In the genomic region with DNA sequence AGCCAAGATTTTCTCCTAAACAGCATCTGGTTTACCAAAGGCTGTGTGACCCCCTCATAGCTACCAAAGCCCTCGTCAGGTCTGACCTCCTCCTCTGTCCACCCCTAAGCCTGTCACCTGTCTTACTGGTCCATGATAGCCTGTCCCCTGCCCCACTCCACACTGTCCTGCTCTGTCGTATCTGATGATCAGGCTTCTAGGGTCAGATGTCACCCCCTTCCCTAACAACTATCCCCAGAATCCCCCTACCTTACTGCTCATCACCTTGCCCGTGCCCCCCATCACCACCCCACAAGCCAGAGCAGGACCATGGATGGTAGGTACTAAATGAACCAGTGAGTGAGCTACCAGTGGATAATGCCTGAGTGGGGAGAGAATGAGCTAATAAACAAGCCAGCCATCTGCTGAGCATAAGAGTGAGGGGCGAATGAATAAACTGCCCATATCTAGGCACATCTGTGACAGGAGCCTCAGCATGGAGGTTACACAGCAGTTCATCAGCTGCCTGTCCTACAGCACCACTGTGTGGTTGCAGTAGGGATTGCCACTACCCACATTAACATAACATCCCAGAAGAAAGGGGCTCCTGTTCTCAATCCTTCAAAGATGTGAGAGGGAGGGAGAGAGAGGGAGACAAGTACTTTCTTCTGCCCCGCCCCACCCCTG, we compare ENCODE assay signal across 8 mouse cellular contexts. TPM values are rescaled to one million over a fixed set of nuclear protein-coding genes. Genes with fewer than 3 reads are reported as not detected.
DNase-seq lines count a peak whose midpoint lies in the region; ATAC-seq and TF ChIP-seq lines count a peak whose summit lies in the region.

No protein-coding gene starts in this region.

- intact Hi-C loops in gastrocnemius, adult 2 months (cut with DNase I), result loop anchor here (1.0 kb wide), 1 partner anchor 401 kb away; no protein-coding TSS in a partner anchor

- H3K27me3 ChIP-seq in hindbrain, embryonic 14.5 days (ENCODE audit: control insufficient read depth, insufficient read depth, low read length), result no peaks in the 10 kb centered on the region

- no peak overlapping the region for H3K4me2 ChIP-seq in hindbrain, embryonic 14.5 days (replicated peaks)

- no peak overlapping the region for H3K9ac ChIP-seq in hindbrain, embryonic 14.5 days

- WGBS in bone marrow, adult 2 months, result 36% methylated on average over 5 of the region's 5 CpGs
- 35% methylated on average over 5 of the region's 5 CpGs for WGBS in hindbrain, embryonic 14.5 days

- TF ChIP-seq CTCF in gastrocnemius, adult 2 months (IDR thresholded peaks at IDR 0.05), result peak; percentile 87
- TF ChIP-seq CTCF in bone marrow, adult 2 months (IDR thresholded peaks at IDR 0.05; ENCODE audit: control insufficient read depth, insufficient read depth, low read length), result peak; percentile 95
- TF ChIP-seq CTCF in embryonic fibroblast, embryonic 13.5 days (IDR thresholded peaks at IDR 0.05; ENCODE audit: borderline replicate concordance, insufficient read depth, low read length), result peak; percentile 97

- H3K4me1 ChIP-seq in bone marrow, adult 2 months (ENCODE audit: control insufficient read depth, insufficient read depth, low read length), result no peaks in the 10 kb centered on the region
- no peaks in the 10 kb centered on the region for H3K4me1 ChIP-seq in embryonic fibroblast, embryonic 13.5 days (ENCODE audit: control insufficient read depth, insufficient read depth, low read length)
- H3K4me1 ChIP-seq in hindbrain, embryonic 14.5 days (replicated peaks; ENCODE audit: control insufficient read depth, insufficient read depth, low read length), result no peaks in the 10 kb centered on the region

- H3K9me3 ChIP-seq in hindbrain, embryonic 14.5 days (ENCODE audit: control insufficient read depth, low read length), result no peaks in the 10 kb centered on the region

- H3K36me3 ChIP-seq in hindbrain, embryonic 14.5 days (replicated peaks; ENCODE audit: control insufficient read depth, insufficient read depth), result no peaks in the 10 kb centered on the region

- DNase-seq in gastrocnemius, adult 2 months, result peak; percentile 64
- DNase-seq in gastrocnemius, postnatal 25 days, result no peak
- DNase-seq in hindbrain, embryonic 14.5 days (ENCODE audit: low spot score), result peak; percentile 84
- DNase-seq in layer of hippocampus, postnatal 25 days (ENCODE audit: extremely low spot score in 1 of 2, low spot score in 1 of 2), result peak; percentile 54 to 81
- peak; percentile 75 for DNase-seq in right cerebral cortex, postnatal 4 days

- no peak overlapping the region for H3K27ac ChIP-seq in gastrocnemius, adult 2 months
- H3K27ac ChIP-seq in bone marrow, adult 2 months (ENCODE audit: control insufficient read depth, insufficient read depth, low read depth, low read length, poor library complexity), result no peak overlapping the region
- no peak overlapping the region for H3K27ac ChIP-seq in embryonic fibroblast, embryonic 13.5 days (ENCODE audit: insufficient read depth, low read length)
- no peak overlapping the region for H3K27ac ChIP-seq in hindbrain, embryonic 14.5 days

- no peak overlapping the region for H3K4me3 ChIP-seq in gastrocnemius, adult 2 months
- H3K4me3 ChIP-seq in bone marrow, adult 2 months (replicated peaks; ENCODE audit: control insufficient read depth, low read depth, low read length), result no peak overlapping the region
- H3K4me3 ChIP-seq in embryonic fibroblast, embryonic 13.5 days (ENCODE audit: insufficient read depth, low read length), result no peak overlapping the region
- no peak overlapping the region for H3K4me3 ChIP-seq in hindbrain, embryonic 14.5 days (replicated peaks; ENCODE audit: low read length)

- no peak for TF ChIP-seq POLR2A in bone marrow, adult 2 months (IDR thresholded peaks at IDR 0.05; ENCODE audit: borderline replicate concordance, control insufficient read depth, low read depth, low read length)
- TF ChIP-seq POLR2A in embryonic fibroblast, embryonic 13.5 days (IDR thresholded peaks at IDR 0.05; ENCODE audit: low read depth, low read length), result no peak

- peak; percentile 73 for ATAC-seq in hindbrain, embryonic 14.5 days (ENCODE audit: low FRiP score)
- ATAC-seq in megakaryocyte progenitor cell, adult 5-6 weeks (replicated peaks; ENCODE audit: poor library complexity), result peak; percentile 84

RNA-seq across cellular contexts. Expression of a gene that starts 8.5 kb away (rescaled TPM):
- total RNA-seq in gastrocnemius, adult 2 months (2021), result 10 to 100 TPM; 29.6 to 31.3 TPM
- total RNA-seq in gastrocnemius, postnatal 25 days (2021), result 10 to 100 TPM; 25.6 to 28.2 TPM
- polyA plus RNA-seq in bone marrow, adult 2 months (2011; ENCODE audit: insufficient read depth, insufficient read length, low replicate concordance, missing spikeins), result 16.1 and 18.5 TPM in 2 replicates
- 29.5 and 30.3 TPM in 2 replicates for polyA plus RNA-seq in embryonic fibroblast, embryonic 13.5 days (2011; ENCODE audit: insufficient read length, low read depth, missing spikeins)
- 91.1 and 95.5 TPM in 2 replicates for polyA plus RNA-seq in hindbrain, embryonic 14.5 days (2014; fragmentation: Nextera tagmentation; extraction: Ambion mirVana)
- 10 to 100 TPM; 38.0 to 39.7 TPM for total RNA-seq in layer of hippocampus, postnatal 25 days (2021)
- 15.9 and 16.2 TPM in 2 replicates for total RNA-seq in megakaryocyte progenitor cell, adult 5-6 weeks (2015)
- 33.4 and 34.8 TPM in 2 replicates for total RNA-seq in megakaryocyte progenitor cell, adult 5-6 weeks (2017)

RNA-seq across cellular contexts. Expression of a gene that starts 37.8 kb away (rescaled TPM):
- total RNA-seq in gastrocnemius, adult 2 months (2021), result 1 to 10 TPM; 1.5 to 2.0 TPM
- total RNA-seq in gastrocnemius, postnatal 25 days (2021), result 1 to 10 TPM; 2.2 to 3.4 TPM
- 5.7 and 7.9 TPM in 2 replicates for polyA plus RNA-seq in bone marrow, adult 2 months (2011; ENCODE audit: insufficient read depth, insufficient read length, low replicate concordance, missing spikeins)
- polyA plus RNA-seq in embryonic fibroblast, embryonic 13.5 days (2011; ENCODE audit: insufficient read length, low read depth, missing spikeins), result 27.4 and 29.5 TPM in 2 replicates
- polyA plus RNA-seq in hindbrain, embryonic 14.5 days (2014; fragmentation: Nextera tagmentation; extraction: Ambion mirVana), result 13.7 and 14.4 TPM in 2 replicates
- total RNA-seq in layer of hippocampus, postnatal 25 days (2021), result 100 to 1,000 TPM; 226 to 231 TPM
- 4.4 and 4.8 TPM in 2 replicates for total RNA-seq in megakaryocyte progenitor cell, adult 5-6 weeks (2015)
- 5.5 and 6.8 TPM in 2 replicates for total RNA-seq in megakaryocyte progenitor cell, adult 5-6 weeks (2017)

Comparison
In these comparisons a context has a peak if more than half of its experiments do, and no peak if none do; other contexts are left out.
1. RNA of a gene that starts 37.8 kb away (total RNA-seq): 226 to 231 TPM in layer of hippocampus, postnatal 25 days; 4.4 to 6.8 TPM in megakaryocyte progenitor cell, adult 5-6 weeks, 2.2 to 3.4 TPM in gastrocnemius, postnatal 25 days and 1.5 to 2.0 TPM in gastrocnemius, adult 2 months; every median in the first group is over 10 times any median in the second.
2. Peak in every context shown above with its lines, with median percentiles within 50 percentile points of each other: CTCF ChIP-seq.